Mouse (Mus musculus) heart, postnatal 0 days (tissue): ENCODE data around the gene Ly6g6c.
A peak's percentile ranks its signal among the peaks of the same experiment; 100 is the strongest.

ENCODE experiments used
- CTCF ChIP-seq: IDR thresholded peaks from 2 replicates; pipeline ENCODE4 v1.5.1; 2016; ENCODE audit warnings: antibody characterized with exemption, control low read depth, low read depth
- EP300 ChIP-seq: IDR thresholded peaks from 2 replicates; pipeline ENCODE4 v1.6.1; 2016; ENCODE audit warnings: antibody characterized with exemption, low read depth

DNA sequence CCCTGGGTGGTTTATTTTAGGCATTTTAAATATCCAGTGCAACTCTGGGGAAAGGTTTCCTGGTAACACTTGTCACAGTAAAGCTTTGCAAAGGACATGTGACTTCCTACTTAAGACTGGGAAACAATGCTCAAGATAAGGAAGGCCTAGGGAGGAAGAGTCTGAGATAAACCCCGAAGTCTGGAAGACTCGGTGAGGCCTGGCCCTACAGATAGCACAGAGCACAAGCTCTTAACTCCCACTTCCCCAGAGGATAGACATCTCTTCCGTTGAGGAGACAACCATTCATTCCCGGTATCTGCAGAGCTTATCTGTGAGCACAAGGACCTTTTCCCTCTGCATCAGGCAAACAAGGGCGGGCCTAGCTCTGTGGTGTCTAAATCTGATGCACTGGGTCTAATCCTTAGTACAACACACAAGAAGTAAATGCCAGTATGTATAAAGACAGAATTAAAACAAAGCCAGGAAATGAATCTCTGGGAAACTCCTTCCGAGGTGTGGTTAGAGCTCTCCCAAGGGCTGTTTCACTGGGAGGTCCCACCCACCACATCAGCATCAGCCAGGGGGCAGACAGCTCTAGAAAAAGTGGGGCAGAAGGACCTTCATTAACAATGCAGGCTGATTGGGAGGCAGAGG, 43.2 kb upstream of the Ly6g6c start:
- TF ChIP-seq CTCF (peak; percentile 33), EP300 (no peak; the same call in 1 of the 2 replicates)
